In genomic region chr6:113517434-113518080, GRCm38 (mm10) we compare ENCODE assay signal across 1 mouse cellular context.
TF ChIP-seq lines count a peak whose summit lies in the region.

No protein-coding gene starts in this region.

TF ChIP-seq in myocyte, 11 proteins besides CTCF, POLR2A, EP300 and RAD21 (continued from another document):
- TF ChIP-seq TCF12 (IDR thresholded peaks at IDR 0.05; ENCODE audit: insufficient read depth, poor library complexity, severe bottlenecking) (no peak), E2F4 (IDR thresholded peaks at IDR 0.05; ENCODE audit: insufficient read depth) (no peak), USF1 (IDR thresholded peaks at IDR 0.05; ENCODE audit: low read depth) (no peak)
TF ChIP-seq in myocyte: peak in this region for 2.
